Mouse (Mus musculus): ENCODE measurements around the gene Glrx3.
"Not testable (repeated sequence)": the region's sequence is repeated elsewhere in the genome, so short reads cannot be mapped to it uniquely, and the experiment has no call there.

Glrx3 gene

DNA sequence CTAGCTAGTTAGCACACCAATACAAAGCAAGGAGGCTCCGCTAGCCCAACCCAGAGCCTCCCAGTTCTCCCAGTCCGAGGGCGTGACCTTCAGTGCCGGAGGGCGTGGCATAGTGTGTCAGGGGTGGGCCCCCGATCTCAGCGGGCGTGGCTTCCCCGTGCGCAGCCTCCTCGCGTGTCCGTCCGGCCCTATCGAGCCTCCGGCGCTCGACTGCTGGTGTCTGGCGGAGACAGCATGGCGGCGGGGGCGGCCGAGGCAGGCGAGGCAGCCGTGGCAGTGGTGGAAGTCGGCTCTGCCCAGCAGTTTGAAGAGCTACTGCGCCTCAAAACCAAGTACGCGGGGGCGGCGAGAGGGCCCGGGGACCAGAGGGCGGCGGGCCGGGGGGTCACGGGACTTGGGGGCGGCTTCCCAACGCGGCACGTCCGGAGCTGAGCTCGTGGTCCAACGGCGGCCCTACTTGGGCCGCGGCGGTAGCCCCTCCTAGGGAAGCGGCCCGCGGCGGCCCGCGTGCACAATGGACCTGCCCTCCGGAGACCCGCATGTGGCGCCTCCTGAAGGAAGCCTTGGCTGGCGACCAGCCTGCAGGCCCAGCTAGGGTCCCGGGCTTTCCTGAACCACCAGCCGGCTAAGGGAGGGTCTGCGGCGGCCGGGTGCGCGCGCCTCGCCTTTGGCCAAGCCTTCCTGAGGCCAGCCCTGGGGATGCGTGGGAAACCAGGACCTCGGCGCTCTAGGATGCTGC is at the start of gene Glrx3:
Glrx3 (plus strand) TSS at position 175 of the 739 bp plus-strand sequence.
- DNase-seq (ENCODE audit: extremely low spot score, low read depth, low spot score) = peak; percentile 67

- no peak for DNase-seq (ENCODE audit: extremely low spot score, low read depth, low spot score)
Measured at GRCm38 (mm10) chr7:137387863-137388262, 49.6 kb upstream of the Glrx3 start.

DNA sequence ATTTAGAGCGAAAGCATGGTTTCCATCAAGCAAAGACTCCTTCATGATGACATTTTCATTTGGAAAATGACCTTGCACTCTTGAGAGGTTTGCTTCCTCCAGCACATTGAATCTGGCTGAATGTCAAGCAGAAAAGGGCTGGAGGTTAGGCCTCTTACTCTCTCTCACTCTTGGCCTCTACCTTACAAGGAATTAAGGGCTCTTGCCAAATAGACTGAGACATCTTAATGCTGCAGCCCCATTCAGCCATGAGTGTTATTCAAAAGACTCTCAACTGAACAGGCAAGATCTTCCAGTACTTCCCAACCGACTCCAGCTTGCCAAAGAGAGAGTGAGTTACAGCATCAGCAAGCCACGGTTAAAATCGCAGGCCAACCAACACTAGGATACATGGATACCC is 42.0 kb upstream of the Glrx3 start:
- DNase-seq (ENCODE audit: extremely low spot score, low read depth, low spot score) = no peak

- no peak for DNase-seq (ENCODE audit: extremely low spot score, low read depth, low spot score)
Measured at GRCm38 (mm10) chr7:137397361-137397910, 40.0 kb upstream of the Glrx3 start.

DNA sequence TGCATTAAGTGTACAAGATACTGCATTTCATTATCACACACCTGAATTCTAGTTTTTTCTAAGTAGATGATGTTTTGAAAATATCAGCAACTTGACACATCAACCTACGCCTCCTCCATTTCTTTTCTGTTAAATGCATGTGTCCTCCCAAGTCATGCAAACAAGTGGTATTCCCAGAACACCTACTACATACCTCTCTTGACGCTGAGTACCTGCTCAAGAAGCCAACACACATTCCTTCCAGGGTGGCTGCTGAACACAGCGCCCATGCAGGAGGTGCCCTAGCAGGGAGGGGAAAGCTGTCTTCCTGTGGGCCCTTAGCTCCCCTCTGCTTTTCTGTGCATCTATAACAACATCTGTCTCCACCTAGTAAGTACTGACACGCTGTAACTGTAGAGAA is 38.4 kb upstream of the Glrx3 start:
- DNase-seq (ENCODE audit: extremely low spot score, low read depth, low spot score) = no peak

GRCm38 (mm10) chr7:137404146-137404545 is 33.3 kb upstream of the Glrx3 start:
- DNase-seq (ENCODE audit: extremely low spot score, low read depth, low spot score) = no peak

GRCm38 (mm10) chr7:137407428-137408058 is 29.9 kb upstream of the Glrx3 start:
- DNase-seq (ENCODE audit: extremely low spot score, low read depth, low spot score) = no peak

DNA sequence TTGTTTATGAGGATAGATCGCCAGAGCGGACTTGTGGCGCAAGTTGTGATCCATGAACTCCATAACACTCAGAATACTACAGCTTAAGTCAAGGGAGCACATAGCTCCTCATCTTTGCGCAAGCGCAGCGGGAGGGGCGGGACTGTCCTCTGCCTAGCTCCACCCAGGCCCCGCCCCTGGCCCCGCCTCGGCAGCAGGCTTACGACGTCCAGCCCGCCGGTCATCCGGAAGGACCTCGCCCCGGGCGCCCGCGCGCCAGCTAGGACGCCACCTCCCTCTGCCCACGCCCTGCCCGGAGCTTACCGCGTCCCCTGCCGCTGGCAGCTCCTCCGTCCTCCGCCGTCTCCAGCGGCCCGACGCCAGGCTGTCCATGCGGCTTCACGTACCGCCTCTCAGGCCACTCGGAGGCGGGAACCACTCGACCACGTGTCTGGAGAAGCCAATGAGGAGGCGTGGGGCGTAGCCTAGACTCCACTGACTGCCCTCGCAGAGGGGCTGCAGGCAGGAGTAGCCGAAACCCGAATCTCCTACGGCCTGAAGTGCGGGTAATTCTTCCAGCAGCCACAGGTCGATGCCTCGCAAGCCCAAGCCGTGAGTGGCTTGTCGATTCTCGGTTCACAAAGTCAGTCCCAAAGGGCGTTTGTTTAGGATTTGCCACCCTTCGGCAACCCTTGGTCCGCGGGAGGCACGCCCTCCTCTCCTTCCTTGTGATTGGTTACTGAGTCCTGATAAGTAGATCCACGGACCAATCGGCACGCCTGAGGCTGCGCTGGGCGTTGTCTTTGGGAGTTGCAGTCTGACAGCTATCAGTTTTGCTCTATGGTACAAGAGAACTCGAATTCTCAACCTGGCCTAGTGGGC is 26.8 kb upstream of the Glrx3 start, which contains the start of gene 9430038I01Rik:
9430038I01Rik (minus strand) TSS at position 426 of the 861 bp plus-strand sequence.
- peak; percentile 87 for DNase-seq (ENCODE audit: extremely low spot score, low read depth, low spot score)

GRCm38 (mm10) chr7:137414710-137415109 is 22.7 kb upstream of the Glrx3 start:
- DNase-seq (ENCODE audit: extremely low spot score, low read depth, low spot score) = no peak

GRCm38 (mm10) chr7:137420550-137420949 is 16.9 kb upstream of the Glrx3 start:
- DNase-seq (ENCODE audit: extremely low spot score, low read depth, low spot score) = no peak

- no peak for DNase-seq (ENCODE audit: extremely low spot score, low read depth, low spot score)
Measured at GRCm38 (mm10) chr7:137421236-137421635, 16.2 kb upstream of the Glrx3 start.

- no peak for DNase-seq (ENCODE audit: extremely low spot score, low read depth, low spot score)
Measured at GRCm38 (mm10) chr7:137426693-137427092, 10.7 kb upstream of the Glrx3 start.

DNA sequence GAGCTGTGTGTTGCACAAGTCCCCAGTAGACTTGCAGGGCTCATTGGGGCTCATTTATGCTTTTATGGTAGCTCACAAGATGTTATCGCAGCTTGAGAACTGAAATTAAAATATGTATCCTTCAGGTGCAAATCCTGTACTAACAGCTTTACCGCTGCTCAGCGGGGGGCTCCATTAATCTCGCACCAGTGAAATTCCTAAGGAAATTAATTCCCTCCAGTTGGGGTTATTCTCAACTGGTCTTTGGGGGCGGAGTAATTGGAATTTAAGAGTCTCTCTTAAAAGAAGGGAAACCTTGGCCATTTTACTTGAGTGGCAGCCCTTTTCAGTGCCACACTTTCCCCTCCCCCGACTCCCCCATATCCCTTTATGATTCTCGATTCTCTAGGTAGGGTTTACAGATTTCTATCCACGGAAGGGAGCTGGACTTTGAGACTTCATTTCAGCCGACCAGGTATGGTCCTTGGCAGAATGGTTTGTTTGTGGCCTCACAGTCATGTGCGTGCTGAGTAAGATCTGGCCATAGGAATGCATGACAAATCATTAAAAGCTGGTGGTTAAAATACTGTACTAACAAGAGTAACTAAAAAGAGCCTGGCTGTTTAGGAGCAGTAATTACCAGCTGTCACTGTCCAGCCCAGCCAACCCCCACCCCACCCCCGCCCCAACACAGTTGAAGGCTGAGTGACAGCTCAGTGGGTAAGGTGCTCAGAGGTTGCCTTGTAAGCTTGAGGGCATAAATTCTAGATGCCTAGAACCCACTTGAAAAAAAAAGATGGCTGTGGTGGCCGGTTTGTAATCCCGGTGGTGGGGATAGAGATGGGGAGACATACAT is 5.4 kb upstream of the Glrx3 start:
- DNase-seq (ENCODE audit: extremely low spot score, low read depth, low spot score) = peak; percentile 16

DNA sequence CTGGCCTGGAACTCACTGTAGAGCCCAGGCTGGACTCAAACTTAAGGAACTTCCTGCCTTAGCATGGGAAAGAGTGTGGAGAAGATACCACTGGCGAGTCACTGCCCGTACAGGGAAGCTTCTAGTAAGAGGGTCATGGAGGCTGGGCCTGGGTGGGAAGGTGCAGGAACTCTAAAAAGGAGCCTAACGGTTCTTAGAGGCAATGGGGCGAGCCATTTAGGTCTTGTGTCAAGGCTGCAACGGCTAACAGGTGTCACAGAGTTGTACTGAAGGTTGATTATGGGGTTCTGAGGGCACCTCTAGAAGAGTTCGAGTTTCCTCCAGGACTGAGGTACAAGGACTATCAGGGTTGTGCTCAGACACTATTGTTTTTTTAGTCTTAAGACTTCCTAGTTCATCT is 513 bp upstream of the Glrx3 start:
- no peak for DNase-seq (ENCODE audit: extremely low spot score, low read depth, low spot score)

DNA sequence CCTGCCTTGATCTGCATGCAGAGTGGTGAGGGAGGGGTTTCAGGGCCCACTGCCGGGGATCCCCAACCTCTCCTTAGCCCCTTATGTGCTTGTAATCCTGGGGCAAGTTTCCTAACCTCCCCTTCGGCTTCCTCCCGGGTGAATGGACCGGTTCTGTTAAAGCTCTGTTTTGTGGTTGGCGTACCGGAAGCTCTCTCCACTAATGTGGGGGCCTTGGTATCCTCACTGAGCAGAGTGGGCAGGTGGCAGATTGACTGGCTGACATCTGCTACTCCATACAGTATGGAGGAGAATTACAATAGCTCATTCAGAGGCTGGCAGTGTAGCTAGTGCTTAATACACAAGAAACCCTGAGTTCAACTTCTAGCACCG is 751 bp downstream of the Glrx3 start:
- no peak for DNase-seq (ENCODE audit: extremely low spot score, low read depth, low spot score)

- DNase-seq (ENCODE audit: extremely low spot score, low read depth, low spot score) = not testable (repeated sequence)
Measured at GRCm38 (mm10) chr7:137438962-137439361, 1.5 kb downstream of the Glrx3 start.

DNA sequence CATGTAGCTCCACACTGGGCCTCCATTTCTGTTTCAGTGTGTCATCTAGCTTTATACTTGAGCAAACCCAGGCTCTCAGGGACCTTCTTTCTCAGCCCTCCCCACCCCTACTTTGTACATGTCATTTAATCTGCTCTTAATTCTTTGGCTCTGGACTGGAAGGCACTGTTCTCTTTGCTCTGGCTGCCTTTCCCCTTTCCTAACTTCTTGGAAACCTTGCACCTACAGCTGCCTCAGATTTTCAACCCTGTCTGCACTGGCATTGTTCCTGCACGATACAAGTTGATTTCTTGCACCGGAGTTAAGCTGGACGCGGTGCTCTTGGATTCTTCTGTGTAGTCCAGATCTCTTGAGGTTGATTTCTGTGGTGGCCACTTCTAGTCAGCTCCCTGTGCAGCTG is 5.5 kb downstream of the Glrx3 start:
- no peak for DNase-seq (ENCODE audit: extremely low spot score, low read depth, low spot score)

DNA sequence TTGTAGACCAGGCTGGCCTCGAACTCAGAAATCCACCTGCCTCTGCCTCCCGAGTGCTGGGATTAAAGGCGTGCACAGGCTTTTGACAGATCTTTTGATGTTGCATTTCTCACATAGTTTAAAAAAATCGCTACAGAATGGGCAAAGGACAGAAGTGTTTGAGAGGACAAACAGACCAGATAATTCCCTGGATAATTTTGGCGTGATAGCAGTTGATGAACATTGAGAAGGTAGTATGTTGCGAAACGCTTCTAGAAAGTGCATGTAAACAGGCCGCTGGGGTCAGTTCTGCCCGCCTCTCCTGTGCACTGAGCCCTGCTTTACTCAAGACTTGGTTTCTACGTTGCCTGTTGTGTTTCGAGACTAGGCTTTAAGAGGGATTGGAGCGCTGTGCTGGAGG is 7.9 kb downstream of the Glrx3 start:
- DNase-seq (ENCODE audit: extremely low spot score, low read depth, low spot score) = no peak

DNA sequence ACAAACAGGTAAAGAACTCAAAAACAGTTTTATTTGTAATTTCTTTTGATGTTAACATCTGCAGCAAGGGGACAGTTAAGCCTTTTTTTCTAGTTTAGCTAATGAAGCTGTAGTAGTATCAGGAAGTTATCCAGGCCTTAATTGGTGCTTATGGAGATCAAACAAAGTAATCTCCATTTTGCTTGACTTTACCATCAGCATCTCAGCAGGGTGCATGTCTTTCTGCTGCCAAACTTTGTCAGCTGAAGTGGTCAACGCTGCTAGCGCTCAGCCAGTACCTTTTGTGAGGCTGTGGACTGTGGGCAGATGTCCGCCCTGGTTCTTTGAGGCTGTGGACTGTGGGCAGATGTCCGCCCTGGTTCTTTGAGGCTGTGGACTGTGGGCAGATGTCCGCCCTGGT is 24.0 kb downstream of the Glrx3 start:
- no peak for DNase-seq (ENCODE audit: extremely low spot score, low read depth, low spot score)

GRCm38 (mm10) chr7:137468174-137468573 is 30.8 kb downstream of the Glrx3 start:
- no peak for DNase-seq (ENCODE audit: extremely low spot score, low read depth, low spot score)
